Mouse (Mus musculus) mammary gland, adult 2 months (tissue): ENCODE data around the gene Gm8298. TPM values are rescaled to one million over a fixed set of nuclear protein-coding genes. Genes with fewer than 3 reads are reported as not detected.

Experiments used
- polyA plus RNA-seq: library from polyadenylated mRNA; depleted of rRNA; stranded (reverse); fragments of >200 nt; gene quantifications from 2 replicates; pipeline ENCODE4 v1.2.3, GENCODE M21; 2012; ENCODE audit warnings: low replicate concordance; rRNA removed

Gm8298 gene
- polyA plus RNA-seq: not detected in 2 replicates

DNA sequence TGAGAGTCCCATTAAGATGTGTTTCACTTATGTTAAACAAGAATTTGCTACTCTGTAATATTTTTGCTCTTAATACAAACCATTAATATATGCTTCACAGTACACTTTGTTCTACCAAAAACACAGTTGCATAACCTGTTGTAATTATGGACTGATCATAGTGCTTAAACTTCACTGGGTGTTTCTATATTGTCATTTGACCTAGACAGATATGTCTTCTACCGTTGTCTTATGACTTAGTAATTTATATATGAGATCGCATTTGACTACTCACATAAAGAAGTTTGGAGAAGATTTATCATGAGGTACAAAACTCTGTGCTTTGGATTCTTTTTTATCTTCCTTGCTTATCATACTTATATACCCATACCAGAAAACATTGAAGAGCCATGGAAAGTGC lies at the start of gene Gm8298:
Gene Gm8298, plus strand, starts transcription at position 301 of the 400 bp plus-strand sequence.

DNA sequence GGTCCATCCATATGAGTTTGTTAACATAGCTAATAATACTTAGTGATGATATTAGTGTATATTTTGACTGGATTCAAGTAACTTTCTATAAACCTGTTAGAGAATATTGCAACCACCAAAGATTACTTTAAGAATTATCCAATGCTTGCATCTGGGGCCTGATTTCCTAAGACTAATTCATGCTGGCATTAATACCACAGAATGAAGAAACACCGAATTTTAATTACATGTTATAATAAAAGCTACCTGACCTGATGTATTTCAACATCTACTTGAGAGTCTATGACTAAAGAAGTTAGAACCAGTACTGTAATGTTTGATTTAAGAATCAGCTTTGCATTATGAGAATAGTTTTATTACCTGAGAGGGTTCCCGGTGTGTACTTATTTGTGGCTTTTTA lies 64.1 kb downstream of the Gm8298 start, which contains the start of gene C130079G13Rik:
Gene C130079G13Rik, plus strand, starts transcription at position 301 of the 400 bp plus-strand sequence.

Other genes with a start within 250 kb of the Gm8298 start
- gene Gm5538, start 131.3 kb upstream of the Gm8298 start, polyA plus RNA-seq: 0.30 TPM in 1 of 2 replicates, not detected in the other
- 0.29 TPM in 1 of 2 replicates, not detected in the other for gene C130079G13Rik, start 64.2 kb downstream of the Gm8298 start, polyA plus RNA-seq
- gene Aadacl2, start 145.7 kb downstream of the Gm8298 start, polyA plus RNA-seq: 0.16 TPM in 1 of 2 replicates, not detected in the other
- 0.61 and 1.1 TPM in 2 replicates for gene Aadac, start 164.7 kb downstream of the Gm8298 start, polyA plus RNA-seq
- gene Sucnr1, start 220.8 kb downstream of the Gm8298 start, polyA plus RNA-seq: 7.5 and 19.6 TPM in 2 replicates